Mouse (Mus musculus) adrenal gland, adult 18-20 months (tissue): ENCODE measurements around the gene Gm28048. TPM values are rescaled to one million over a fixed set of nuclear protein-coding genes. Genes with fewer than 3 reads are reported as not detected.

ENCODE experiments used
- DNase-seq, 2 experiments: peaks; one replicate each; pipeline ENCODE4 v3.0.0; 2021 to 2022; ENCODE audit warnings: low spot score in 2 of 2
- total RNA-seq, 2 experiments: library from RNA; stranded (reverse); gene quantifications; 1 replicate in 1 of 2; 2 replicates in 1 of 2; pipeline ENCODE4 v1.2.3; 2021

Gm28048 gene
- total RNA-seq, 2 experiments from 2014 or later: 23.9 to 39.5 TPM

DNA sequence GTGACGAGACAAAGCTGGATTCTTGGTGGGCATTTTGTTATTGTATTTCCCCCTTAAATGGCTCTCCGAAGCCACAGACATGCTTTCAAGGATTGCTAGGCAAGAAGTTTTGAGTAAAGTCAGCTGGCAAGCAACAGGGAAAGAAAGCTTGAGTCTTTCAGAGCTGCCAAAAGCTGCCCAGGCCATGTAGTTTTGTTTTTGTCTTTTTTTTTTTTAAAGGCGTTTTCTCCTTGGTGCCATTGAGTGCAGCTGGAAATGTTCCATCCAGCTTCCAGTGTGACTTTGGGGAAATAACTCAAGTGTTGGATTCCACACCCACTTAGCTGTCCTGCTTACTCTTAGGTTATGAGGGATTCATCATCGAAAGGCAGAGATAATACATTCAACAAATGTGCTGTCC, 120.6 kb downstream of the Gm28048 start:
- DNase-seq: no peak

DNA sequence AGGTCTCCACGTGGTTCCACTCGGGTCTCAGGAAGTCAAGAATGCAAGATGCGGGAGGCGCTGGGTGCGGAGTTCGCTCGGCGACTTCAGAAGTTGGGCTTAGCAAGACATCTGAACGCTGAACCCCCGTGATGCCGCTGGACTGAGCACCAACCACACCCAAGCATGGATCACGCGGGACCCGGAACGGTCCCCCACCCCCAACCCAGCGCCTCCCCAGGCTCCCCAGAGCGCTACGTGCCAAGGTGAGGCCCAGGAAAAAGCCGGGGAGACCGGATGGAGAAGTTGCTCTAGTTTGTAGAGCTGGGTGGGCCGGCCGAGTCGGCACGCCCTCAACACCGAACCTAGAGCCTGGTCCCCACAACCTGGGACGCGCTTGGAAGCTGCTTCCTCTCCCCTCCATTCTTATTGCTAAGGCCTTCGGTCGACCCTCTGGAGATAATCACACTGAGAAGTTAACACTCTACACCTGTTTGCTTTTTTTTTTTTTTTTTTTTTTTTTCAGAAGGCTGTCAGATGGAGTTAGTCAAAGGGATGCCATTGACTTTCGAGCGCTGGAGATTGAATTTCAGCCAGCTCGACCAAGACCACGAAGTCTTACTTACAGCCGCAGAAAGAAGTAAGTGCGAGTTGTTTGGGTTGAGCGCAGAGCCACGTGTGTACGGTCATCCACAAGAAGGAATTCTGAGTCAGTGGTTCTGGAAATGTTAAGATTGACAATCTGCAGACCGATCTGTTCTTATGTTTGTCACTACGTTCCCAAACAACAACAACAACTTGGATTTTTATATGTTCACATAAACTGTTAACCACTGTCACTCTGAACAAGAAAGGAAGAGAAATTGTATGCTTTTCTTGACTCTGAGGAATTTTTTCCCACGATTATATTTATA, 121.3 kb downstream of the Gm28048 start, which contains the start of gene B3gnt2:
B3gnt2 (minus strand) TSS at position 627 of the 893 bp plus-strand sequence.
- DNase-seq: peak in 1 of 2 experiments; percentile 54

DNA sequence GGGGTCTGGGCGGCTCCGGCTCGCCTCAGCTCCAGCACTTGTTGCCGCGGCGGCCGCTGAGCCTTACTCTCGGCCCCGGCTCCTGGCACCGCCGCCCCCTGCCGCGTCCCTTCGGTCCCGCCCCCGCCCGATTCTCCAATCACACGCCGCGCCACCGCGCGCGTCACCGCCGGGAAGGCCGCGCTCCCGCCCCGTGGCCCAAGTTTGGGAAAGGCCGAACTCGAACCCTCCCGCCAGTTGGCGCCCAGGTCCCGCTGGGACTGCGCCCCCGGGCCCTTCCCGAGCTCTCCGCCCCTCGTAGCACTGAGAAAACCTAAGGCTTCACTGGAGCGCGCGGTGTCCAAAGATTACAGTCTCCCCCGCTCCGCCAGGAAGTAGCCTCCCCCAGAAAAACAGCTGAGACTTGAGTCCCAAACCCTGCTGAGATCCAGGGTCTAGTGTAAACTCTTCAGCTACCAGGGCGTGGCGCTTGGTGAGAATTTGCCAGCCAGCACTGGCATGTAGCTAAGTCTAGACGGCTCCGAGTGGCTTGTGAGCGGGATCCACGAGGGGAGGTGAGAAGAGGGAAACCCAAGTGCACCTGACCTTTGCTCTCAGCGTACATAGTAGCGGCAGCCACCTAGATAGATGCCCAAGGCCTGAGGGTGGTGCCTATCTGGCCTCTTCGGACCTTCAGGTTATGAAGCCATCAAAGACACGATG, 122.1 kb downstream of the Gm28048 start:
- DNase-seq: peak; percentile 91 to 93

DNA sequence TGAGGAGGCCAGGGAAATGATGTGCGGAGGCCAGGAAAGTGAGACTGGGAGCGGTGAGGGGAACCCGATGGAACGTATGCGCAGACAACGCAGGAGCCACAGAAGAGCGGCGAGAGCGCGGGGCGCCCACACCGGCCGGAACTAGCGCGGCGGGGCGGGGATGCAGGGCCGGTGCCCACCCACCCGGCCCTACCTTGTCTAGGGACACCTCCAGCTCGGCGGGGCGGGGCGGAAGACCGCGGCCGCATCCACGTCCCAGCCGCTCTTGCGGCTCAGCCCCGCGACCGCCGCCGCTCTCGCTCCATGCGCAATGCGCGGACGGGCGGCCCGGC, 122.6 kb downstream of the Gm28048 start:
- DNase-seq: no peak

DNA sequence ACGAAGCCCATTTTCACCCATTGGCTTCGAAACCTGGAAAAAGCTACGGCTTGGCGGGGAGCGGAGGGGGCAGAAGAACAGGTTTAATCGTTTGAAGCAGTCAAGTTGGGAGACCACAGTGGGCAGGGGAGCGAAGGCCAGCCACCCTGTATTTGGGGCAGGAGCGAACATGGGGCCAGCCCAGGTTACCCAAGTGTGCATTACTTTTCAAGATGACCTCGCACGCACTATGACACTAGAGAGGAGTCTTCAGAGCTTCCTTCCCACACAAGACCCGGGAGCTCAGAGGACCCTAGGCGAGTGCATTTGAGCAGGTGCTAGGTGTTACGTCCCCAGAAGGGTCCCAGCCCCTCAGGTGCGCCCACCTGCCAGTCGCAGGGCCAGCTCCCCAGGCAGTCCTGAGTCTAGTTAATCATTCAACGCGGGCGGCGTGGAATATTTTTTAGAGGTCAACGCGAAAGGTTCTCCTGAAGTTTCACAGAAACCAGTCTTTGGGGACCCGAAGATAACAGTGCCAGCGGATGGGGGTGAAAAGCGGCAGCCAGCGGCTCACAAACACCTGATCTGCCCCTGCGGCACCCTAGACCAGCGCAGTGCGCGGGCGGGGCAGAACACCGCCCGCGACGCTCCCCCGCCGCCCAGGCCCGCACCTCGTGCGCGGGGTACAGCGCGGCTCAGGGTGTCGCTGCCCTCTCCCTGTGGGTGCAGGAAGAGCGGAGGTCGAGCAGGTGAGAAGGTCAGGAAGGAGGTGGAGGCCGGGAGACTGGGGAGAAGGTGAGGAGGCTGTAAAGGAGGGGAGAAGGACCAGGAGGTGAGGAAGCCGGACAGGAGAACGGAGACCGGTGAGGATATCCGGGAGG, 123.2 kb downstream of the Gm28048 start:
- DNase-seq: peak in 1 of 2 experiments; percentile 46

DNA sequence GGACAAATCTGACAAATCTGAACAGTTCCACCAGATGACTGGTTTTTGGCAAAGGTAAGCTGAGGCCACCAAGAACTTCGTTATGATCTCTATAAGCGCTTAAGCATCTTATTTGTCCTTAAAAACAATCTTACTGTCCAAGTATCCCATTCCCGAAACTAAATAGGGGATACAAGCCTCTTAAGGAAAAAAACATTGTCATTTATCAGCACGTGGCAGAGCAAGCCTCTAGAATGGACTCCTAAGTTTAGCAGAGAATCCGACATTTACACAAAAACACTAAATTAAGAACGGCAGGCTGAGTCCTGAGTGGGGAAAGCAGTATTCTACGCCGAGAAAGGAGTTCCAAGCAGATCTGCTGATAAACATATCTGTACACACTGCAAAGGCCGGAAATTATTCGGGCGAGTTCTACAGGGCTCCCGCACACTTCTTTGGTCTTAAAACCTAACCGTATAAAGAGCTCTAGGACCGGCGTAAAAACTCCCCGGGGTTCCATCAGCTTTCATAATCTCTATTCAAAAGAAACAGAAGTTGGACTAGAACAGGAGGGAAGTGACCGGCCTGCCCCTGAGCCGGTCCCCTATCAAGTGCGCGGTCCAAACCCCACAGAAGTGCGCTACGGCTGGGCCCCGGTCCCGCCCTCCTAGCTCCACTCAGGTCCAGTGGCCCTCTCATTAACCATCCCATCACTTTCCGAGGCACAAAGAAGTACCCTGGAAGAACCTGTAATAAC, 124.0 kb downstream of the Gm28048 start:
- no peak for DNase-seq

DNA sequence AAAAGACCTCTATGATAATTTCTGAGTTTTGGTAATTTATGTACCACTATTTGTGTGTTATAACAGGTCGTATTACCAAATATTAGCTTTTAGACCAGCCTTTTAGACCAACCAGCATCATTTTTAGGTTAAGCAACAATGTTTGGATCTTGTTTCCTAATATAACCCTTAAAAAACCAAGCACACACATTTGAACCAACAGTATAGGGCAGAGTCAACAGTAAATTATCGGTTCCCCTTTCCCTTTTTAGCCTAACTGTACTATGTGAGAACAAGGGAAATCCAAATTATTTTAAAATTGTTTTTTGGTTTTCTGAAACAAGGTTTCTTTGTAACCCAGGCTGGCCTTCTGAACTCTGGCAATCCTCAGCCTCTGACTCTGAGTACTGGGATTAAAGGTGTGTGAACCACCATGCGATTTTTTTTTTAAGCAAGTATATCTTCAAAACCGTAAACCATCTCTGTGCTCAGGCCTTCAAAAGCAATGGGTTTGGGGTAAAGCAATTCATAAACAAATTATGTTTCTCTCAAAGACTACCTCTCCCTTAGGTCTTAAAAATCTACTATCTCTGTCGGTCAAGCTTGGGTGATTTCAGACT, 124.7 kb downstream of the Gm28048 start:
- DNase-seq: no peak

DNA sequence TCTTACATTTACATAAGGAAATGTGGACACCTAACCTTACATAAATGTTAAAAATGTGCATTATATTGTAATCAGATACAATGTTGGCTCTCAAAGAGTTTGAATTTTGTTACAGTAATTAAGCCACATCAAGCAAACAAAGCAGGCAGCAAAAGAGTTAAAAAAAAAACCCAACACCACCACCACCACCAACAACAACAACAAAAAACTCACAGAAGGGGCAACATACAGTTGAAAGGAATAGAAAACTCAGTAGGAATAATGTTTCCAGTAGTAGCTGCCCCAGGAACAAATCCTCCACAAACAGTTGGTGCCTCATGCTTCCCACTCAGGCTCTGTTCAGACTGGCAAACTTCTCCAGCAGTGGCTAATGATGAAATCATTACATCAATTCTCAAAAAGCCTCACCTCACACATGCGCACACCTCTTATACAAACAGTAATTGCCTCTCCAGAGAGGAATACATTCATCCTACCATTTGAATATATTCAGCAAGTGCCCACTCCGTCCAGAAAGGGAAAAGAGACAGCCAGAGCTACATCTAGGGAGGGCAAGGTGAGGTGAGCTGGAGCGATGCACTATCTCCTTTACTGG, 125.4 kb downstream of the Gm28048 start:
- no peak for DNase-seq

DNA sequence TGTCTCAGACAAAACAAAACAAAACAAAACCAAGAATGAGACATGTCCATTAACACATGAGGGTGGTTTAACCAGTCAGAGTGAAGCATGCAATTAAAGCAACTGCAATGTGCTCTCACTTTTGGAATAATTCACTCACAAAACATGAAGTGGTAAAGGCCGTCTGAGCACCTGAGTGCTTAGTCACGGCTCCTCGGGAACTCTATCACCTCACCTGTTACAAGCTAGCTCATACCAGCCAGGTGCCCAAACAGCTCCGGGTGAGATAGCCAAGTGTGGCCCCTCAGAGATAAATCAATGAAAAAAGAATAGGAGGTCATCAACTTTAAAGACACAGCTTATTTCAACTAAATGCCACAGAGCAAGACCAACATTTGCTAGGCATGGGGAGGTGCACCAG, 127.3 kb downstream of the Gm28048 start:
- DNase-seq: no peak

DNA sequence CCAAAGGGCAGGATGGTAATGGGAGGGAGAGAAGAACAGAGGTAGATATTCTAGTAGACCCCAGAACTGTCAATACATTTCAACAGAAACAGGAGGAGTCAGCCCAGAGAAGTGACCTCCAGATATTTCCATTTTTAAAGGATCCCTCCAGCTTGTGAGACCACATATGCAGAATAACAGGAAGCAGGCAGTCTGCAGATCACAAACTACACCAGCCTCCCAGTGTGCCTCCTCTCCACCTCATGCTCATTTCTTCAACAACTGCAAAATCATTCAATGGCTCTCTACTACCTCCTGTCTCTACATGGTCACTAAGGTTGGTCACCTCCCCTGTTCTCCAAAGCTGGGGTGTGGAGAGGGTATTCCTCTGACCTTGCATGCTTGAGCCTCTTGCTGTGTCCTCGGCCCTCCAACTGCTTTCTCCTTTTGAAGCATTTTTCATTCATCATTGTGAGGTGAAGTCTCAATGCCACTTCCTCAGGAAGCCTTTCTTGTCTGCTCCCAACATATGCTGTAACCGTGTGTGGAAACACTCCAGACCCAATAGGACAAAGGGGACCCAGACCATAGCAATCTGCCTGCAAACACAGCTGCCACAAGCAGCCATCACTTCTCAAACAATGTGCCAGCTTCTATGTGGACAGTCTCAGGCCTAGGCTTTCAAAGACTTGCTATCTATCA, 128.3 kb downstream of the Gm28048 start:
- DNase-seq: no peak

DNA sequence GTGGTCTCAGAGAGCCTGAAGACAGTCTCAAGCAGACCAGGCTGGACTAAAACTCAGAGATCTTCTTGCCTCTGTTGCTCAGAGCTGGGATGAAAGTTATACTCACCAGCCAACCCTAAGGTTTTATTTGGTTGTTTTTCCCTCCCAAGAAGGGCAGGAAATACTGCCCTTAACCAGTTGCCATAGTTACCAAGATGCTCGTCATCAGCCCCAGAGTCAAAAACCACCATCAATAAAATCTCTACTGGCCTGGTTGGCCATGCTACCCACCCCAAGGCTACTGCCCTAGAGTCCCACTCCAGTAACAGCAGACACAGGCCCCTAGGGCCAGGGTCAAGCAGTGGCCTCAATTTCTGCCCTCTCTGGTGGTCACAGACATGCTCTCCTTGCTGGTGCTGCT, 129.4 kb downstream of the Gm28048 start:
- DNase-seq: no peak

DNA sequence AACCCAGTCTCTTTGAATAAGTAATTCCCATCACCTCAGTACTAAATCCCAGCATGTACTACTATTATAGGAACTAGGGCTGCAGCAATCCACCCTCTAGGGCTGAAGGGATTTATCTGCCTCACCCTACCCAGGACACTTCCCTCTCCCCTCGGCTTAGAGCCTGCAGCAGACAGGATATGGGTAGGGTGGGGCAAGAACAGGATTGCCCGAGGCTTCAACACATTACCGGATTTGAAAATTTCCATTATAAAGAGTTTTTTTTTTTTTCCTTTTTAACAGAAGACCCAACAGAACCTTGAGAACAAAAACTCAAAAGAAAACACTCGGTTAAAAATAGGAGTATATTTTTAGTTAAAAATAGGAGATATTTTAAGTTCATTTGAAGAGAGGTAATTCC, 130.5 kb downstream of the Gm28048 start:
- DNase-seq: no peak

DNA sequence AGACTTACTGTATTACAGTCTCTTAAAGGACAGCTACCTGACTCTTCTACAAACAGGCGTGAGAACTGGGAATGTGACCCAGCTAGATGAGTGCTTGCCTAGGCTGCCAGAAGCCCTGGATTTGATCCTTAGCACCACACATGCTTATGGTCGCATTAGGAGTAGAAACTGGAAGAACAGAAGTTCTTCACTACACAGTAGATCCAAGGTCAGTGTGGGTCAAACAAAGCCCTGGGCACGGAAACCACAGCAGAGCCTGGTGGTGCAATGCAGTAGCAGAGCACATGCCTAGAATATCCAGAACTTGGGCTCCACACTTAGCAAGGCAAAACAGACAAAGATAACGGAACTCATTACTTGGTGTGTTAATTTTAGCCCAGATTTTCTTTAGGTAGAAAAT, 131.8 kb downstream of the Gm28048 start:
- no peak for DNase-seq

DNA sequence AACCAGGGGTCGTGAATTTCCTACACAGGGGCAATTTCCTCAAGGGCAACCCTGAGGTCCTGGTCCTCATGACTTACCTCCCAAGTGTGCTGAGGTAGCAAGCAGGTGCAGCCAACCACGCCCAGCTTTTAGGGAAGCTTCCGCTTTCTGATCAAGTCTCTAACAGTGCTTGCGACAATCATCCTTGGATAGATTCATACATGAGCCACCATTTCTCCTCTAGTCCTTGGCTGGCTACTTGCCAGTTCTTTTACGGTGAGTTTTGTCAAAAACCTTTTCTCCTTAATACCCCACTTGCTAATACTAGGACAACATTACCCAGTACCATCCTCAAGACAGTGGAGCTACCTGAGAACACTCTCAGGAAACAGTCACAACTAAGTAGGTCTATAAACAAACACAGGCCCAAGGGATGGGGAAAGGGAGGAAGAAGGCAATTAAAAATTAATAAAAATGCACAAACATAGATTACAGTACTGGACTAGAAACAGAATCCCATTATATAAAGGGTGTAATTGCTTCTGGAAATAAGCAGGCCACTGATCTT, 133.2 kb downstream of the Gm28048 start:
- DNase-seq: no peak

DNA sequence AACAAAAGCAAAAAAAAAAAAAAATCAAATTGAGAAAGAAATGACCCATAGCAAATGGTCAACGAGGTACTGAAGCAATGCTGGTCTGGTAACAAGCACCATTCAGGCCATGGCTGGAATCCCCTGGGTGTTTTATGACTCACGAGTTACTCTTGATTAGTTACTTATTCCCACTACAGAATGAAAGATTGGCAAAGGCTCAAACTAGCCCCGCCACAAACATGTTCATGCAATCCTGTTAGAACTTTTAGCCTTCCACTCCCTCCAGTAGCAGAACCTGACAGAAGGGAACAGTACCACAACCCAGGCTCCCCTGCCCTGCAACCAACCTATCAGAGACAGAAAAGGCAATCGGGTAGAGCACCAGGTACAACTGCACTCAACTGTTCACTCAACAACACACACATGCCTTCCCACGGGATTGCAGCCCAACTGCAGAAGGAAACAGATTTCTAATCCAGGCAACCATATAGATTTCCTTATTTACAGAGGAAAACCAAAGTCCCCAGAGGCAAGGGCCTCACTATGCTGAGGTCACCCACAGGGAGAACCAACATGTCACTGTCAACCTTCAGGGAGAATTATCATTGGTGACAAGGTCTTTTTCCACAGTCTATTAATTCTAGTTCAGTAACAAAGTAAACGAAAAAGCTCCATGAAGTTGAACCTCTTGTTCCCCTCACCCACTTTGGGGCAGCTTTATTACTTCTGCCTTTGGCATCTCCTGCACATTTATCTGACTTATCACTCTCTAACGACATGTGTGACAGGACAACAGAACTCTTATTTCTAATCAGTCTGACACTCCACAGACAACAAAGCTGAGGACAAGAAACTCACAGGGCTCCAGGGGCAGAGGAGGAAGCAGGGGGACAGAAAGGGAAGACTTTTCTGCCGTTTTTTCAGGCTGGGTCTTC, 133.9 kb downstream of the Gm28048 start:
- no peak for DNase-seq

DNA sequence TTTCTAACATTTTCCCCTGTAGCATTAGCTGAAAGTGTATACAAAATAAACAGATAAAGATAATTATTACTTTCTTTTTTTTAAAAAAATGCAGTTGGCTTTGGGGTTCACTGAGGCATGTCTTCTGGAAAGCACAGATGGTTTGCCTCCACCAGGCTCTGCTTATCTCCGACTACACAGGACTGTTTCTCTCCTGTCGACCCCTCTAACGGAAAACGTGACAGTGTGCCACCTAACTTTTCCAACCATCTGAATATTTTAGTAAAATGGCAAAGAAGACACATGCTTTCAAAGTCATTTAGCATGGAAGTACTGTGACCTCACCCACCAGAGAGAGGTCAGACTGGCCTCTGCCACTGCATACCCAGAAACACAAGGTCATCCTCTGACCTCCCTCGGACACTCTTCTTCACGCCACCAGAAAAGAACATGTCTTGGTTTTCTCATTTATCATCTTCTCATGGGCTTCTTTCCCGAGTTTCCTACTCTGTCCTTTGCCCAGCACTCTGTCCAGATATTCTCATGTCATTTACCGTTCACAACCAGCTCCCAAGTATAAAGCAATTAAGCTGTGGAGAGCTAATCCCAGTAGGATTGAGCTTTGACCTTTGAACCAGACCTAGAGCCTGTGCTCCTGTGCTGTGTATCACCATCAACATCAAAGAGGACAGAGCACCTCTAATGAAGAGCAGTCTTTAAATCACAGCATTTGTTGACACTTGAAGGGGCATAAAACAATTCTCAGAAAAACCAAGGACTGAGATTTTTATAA, 134.7 kb downstream of the Gm28048 start:
- DNase-seq: no peak
